Mouse (Mus musculus) hindlimb bud, embryonic 11.5 days (tissue): ENCODE data around the gene Tnrc6c.

Experiments
- DNase-seq: peaks from one replicate; pipeline ENCODE4 v3.0.0-alpha.2; 2012; ENCODE audit warnings: low read depth, low spot score; ENCODE audit errors: extremely low spot score

Gene Tnrc6c

GRCm38 (mm10) chr11:117671626-117672025 is 17.5 kb downstream of the Tnrc6c start:
- no peak for DNase-seq

GRCm38 (mm10) chr11:117674531-117674930 is 20.4 kb downstream of the Tnrc6c start:
- DNase-seq, result no peak

- DNase-seq, result no peak
These were observed 22.6 kb downstream of the Tnrc6c start for GRCm38 (mm10) chr11:117676649-117677048.

- no peak for DNase-seq
These were observed 23.0 kb downstream of the Tnrc6c start for GRCm38 (mm10) chr11:117677111-117677510.

- no peak for DNase-seq
These were observed 23.5 kb downstream of the Tnrc6c start for GRCm38 (mm10) chr11:117677594-117677993.

- DNase-seq, result no peak
These were observed 24.1 kb downstream of the Tnrc6c start for GRCm38 (mm10) chr11:117678155-117678554.

GRCm38 (mm10) chr11:117678740-117679139 is 24.7 kb downstream of the Tnrc6c start:
- no peak for DNase-seq

- no peak for DNase-seq
These were observed 30.6 kb downstream of the Tnrc6c start for GRCm38 (mm10) chr11:117684640-117685039.

- no peak for DNase-seq
These were observed 31.4 kb downstream of the Tnrc6c start for GRCm38 (mm10) chr11:117685461-117685860.

GRCm38 (mm10) chr11:117686021-117686420 is 31.9 kb downstream of the Tnrc6c start:
- DNase-seq, result no peak

- no peak for DNase-seq
These were observed 34.5 kb downstream of the Tnrc6c start for GRCm38 (mm10) chr11:117688603-117689002.

- no peak for DNase-seq
These were observed 37.2 kb downstream of the Tnrc6c start for GRCm38 (mm10) chr11:117691311-117691710.

- no peak for DNase-seq
These were observed 40.0 kb downstream of the Tnrc6c start for GRCm38 (mm10) chr11:117694050-117694449.

- no peak for DNase-seq
These were observed 42.5 kb downstream of the Tnrc6c start for GRCm38 (mm10) chr11:117696585-117696984.

- DNase-seq, result no peak
These were observed 46.8 kb downstream of the Tnrc6c start for GRCm38 (mm10) chr11:117700871-117701270.

- no peak for DNase-seq
These were observed 52.2 kb downstream of the Tnrc6c start for GRCm38 (mm10) chr11:117706267-117706666.

- DNase-seq, result no peak
These were observed 53.1 kb downstream of the Tnrc6c start for GRCm38 (mm10) chr11:117707238-117707637.

- peak; percentile 30 for DNase-seq
These were observed 55.2 kb downstream of the Tnrc6c start for GRCm38 (mm10) chr11:117709308-117709707.

GRCm38 (mm10) chr11:117710815-117711294 is 56.8 kb downstream of the Tnrc6c start:
- no peak for DNase-seq

GRCm38 (mm10) chr11:117712065-117712464 is 58.0 kb downstream of the Tnrc6c start:
- DNase-seq, result no peak

GRCm38 (mm10) chr11:117713375-117713774 is 59.3 kb downstream of the Tnrc6c start:
- no peak for DNase-seq

- no peak for DNase-seq
These were observed 64.7 kb downstream of the Tnrc6c start for GRCm38 (mm10) chr11:117718838-117719237.

- no peak for DNase-seq
These were observed 70.7 kb downstream of the Tnrc6c start for GRCm38 (mm10) chr11:117724604-117725301.
